Mouse (Mus musculus) 3T3-L1 (cell line): ENCODE measurements around the gene Atp5f1.
"Not testable (repeated sequence)": the region's sequence is repeated elsewhere in the genome, so short reads cannot be mapped to it uniquely, and the experiment has no call there.

Experiments
- DNase-seq: peaks from one replicate; pipeline ENCODE4 v3.0.0-alpha.2; 2015; ENCODE audit warnings: low read depth, low spot score

Gene Atp5f1

GRCm38 (mm10) chr3:105959999-105960398, at the start of gene Atp5f1:
Atp5f1 (minus strand) TSS chr3:105960099.
- no peak for DNase-seq

GRCm38 (mm10) chr3:106003360-106003759, 43.5 kb upstream of the Atp5f1 start:
- not testable (repeated sequence) for DNase-seq

GRCm38 (mm10) chr3:106001416-106002370, 41.8 kb upstream of the Atp5f1 start:
- DNase-seq: no peak

GRCm38 (mm10) chr3:106000707-106001375, 40.9 kb upstream of the Atp5f1 start:
- DNase-seq: no peak

GRCm38 (mm10) chr3:105994730-105995129, 34.8 kb upstream of the Atp5f1 start:
- no peak for DNase-seq

- DNase-seq: peak; percentile 78
These were observed 31.9 kb upstream of the Atp5f1 start for GRCm38 (mm10) chr3:105991653-105992283.

GRCm38 (mm10) chr3:105989611-105990010, 29.7 kb upstream of the Atp5f1 start:
- DNase-seq: not testable (repeated sequence)

- no peak for DNase-seq
These were observed 14.3 kb upstream of the Atp5f1 start for GRCm38 (mm10) chr3:105974174-105974573.

- DNase-seq: no peak
These were observed 13.5 kb upstream of the Atp5f1 start, which contains the start of gene Ovgp1 for GRCm38 (mm10) chr3:105973411-105973810. Ovgp1 (plus strand) TSS chr3:105973711.

- DNase-seq: peak; percentile 13
These were observed 12.0 kb upstream of the Atp5f1 start for GRCm38 (mm10) chr3:105971831-105972446.

GRCm38 (mm10) chr3:105960700-105961099, 801 bp upstream of the Atp5f1 start:
- peak; percentile 58 for DNase-seq

- peak; percentile 52 for DNase-seq
These were observed 314 bp downstream of the Atp5f1 start for GRCm38 (mm10) chr3:105959585-105959984.

- peak; percentile 99 for DNase-seq
These were observed 822 bp downstream of the Atp5f1 start, which contains the start of gene Wdr77 for GRCm38 (mm10) chr3:105958974-105959580. Wdr77 (plus strand) TSS chr3:105959369.

GRCm38 (mm10) chr3:105958204-105958603, 1.7 kb downstream of the Atp5f1 start:
- peak; percentile 57 for DNase-seq

- DNase-seq: peak; percentile 40
These were observed 2.7 kb downstream of the Atp5f1 start for GRCm38 (mm10) chr3:105957235-105957634.

- no peak for DNase-seq
These were observed 8.6 kb downstream of the Atp5f1 start for GRCm38 (mm10) chr3:105951348-105951747.

- DNase-seq: no peak
These were observed 23.8 kb downstream of the Atp5f1 start for GRCm38 (mm10) chr3:105936111-105936510.

GRCm38 (mm10) chr3:105935033-105935432, 24.9 kb downstream of the Atp5f1 start:
- peak; percentile 11 for DNase-seq

- DNase-seq: no peak
These were observed 26.0 kb downstream of the Atp5f1 start for GRCm38 (mm10) chr3:105933926-105934325.

GRCm38 (mm10) chr3:105932240-105933071, 27.4 kb downstream of the Atp5f1 start, which contains the start of gene I830077J02Rik:
I830077J02Rik (minus strand) TSS chr3:105932664.
- no peak for DNase-seq
